Mouse (Mus musculus): Measurements from ENCODE around the gene Olfr131.

Olfr131 gene

GRCm38 (mm10) chr17:38088593-38088992, at the start of gene Olfr131:
TSS of gene Olfr131 (minus strand) at chr17:38088693.
- DNase-seq (ENCODE audit: low read depth, low spot score) = no peak

GRCm38 (mm10) chr17:38134426-38134825, 45.9 kb upstream of the Olfr131 start, which contains the start of gene Olfr132:
TSS of gene Olfr132 (minus strand) at chr17:38134526.
- DNase-seq (ENCODE audit: low read depth, low spot score) = no peak

- peak; percentile 73 for DNase-seq (ENCODE audit: low read depth, low spot score)
Observed at GRCm38 (mm10) chr17:38125371-38125770, 36.9 kb upstream of the Olfr131 start.

- DNase-seq (ENCODE audit: low read depth, low spot score) = peak; percentile 83
Observed at GRCm38 (mm10) chr17:38124199-38124598, 35.7 kb upstream of the Olfr131 start.

GRCm38 (mm10) chr17:38082364-38082763, 6.1 kb downstream of the Olfr131 start:
- DNase-seq (ENCODE audit: low read depth, low spot score) = no peak

GRCm38 (mm10) chr17:38063621-38064020, 24.9 kb downstream of the Olfr131 start, which contains the start of gene Olfr130:
TSS of gene Olfr130 (plus strand) at chr17:38063921.
- DNase-seq (ENCODE audit: low read depth, low spot score) = no peak

GRCm38 (mm10) chr17:38059979-38060378, 28.5 kb downstream of the Olfr131 start, which contains the start of gene Olfr129:
TSS of gene Olfr129 (minus strand) at chr17:38060079.
- DNase-seq (ENCODE audit: low read depth, low spot score) = no peak
